Mouse (Mus musculus): ENCODE data around the gene Elavl3. TPM values are rescaled to one million over a fixed set of nuclear protein-coding genes. Genes with fewer than 3 reads are reported as not detected.

Gene Elavl3
- total RNA-seq, 1 experiment from 2014 or later, result 2.9 TPM

DNA sequence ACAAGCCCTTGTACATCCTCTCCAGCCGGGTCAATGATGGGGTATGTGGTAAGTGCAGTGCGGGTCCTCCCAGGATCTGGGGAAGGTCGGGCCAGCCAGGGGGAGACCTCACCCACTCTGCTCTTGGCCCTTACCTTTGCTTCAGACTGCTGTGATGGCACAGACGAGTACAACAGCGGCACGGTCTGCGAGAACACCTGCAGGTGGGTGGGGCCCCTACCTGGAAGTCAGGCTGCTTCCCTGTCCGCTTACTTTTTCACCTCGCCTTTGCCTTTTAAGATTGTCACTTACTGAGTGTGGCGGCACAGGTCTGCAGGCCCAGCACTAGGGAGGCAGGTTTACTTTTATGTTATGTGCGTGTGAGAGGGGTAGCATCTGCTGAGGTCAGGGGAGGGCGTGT, 47.3 kb downstream of the Elavl3 start:
- DNase-seq, result no peak

DNA sequence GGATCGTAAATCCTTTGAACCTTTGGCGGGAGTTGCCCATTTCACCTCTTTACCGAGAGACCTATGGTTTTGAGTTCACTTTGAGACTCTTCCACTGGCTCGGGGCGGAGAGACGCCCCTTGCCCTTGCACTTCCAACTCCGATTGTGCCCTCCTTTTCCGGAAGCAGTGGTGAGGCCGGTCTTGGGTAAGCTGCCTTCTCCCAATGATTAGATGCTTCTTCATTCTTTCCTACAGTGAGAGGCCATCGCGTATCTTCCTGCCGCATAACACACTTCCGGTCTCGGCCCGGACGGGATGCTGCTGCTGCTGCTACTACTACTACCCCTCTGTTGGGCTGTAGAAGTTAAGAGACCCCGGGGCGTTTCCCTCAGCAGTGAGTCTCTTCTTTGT, 48.7 kb downstream of the Elavl3 start:
- peak; percentile 20 for DNase-seq

- DNase-seq, result peak; percentile 98
These were observed 49.3 kb downstream of the Elavl3 start, which contains the start of the genes Ccdc151 and Prkcsh for GRCm38 (mm10) chr9:22002194-22003162. Gene Ccdc151, minus strand, starts transcription at chr9:22002634. Gene Prkcsh, plus strand, starts transcription at chr9:22002806.

DNA sequence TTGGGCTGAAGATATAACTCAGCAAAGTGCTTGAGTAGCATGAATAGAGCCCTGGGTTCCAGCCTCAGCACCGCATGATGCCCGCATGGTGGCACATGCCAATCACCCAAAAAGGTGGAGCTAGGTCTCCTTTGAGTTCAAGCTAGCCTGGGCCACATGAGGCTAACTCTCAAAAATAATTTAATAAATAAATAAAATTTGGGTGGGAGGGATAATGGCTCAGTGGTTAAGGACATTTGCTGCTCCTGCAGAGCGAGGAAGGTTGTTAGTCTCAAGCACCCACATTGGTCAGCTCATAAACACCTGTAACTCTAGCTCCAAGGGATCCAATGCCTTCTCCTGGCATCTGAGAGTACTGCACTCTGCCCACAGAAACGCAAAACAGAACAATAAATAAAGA, 50.2 kb downstream of the Elavl3 start:
- no peak for DNase-seq

DNA sequence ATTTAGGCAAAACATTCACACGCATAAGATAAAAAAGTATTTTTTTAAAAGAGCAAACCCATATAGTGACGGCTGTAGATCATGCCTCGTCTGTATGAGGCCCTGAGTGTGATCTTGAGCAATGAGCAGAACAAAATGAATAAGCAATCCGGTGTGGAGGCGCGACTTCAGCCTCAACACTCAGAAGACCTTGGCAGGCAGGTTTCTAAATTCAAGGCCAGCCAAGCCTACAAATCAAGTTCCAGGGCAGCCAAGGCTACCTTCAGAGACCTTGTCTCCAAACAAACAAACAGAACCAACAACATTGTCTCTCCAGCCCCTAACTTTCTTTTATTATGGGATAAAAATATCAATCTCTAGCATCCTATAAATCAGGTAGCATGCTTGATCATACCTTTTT, 51.5 kb downstream of the Elavl3 start:
- no peak for DNase-seq

DNA sequence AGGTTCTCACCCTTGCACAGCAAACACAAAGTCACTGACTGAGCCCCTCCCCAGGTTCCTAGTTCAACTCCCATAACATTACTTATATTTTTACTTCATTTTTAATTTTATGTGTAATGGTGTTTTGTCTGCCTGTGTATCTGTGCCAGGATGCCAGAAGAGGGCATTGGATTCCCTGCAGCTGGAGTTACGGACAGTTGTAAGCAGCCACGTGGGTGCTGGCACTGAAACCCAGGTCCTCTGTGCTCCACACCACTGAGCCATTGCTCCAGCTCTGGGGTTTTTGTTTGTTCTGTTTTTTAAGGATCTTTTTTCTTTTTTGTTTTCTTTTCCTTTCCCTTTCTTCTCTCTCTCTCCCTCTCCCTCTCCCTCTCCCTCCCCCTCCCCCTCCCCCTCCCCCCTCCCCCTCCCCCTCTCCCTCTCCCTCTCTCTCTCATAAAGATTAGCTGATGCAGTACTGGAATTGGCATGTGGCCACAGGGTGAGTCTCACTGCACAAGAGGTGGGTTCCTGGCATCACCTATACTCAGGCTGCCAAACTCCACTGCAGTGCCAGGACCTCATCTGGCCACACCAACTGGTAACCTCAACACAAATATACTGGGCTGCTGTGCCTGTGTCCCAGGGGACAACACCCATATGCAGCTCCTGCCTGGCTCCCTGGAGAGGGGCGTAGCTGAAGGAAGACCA, 55.5 kb downstream of the Elavl3 start:
- no peak for DNase-seq

DNA sequence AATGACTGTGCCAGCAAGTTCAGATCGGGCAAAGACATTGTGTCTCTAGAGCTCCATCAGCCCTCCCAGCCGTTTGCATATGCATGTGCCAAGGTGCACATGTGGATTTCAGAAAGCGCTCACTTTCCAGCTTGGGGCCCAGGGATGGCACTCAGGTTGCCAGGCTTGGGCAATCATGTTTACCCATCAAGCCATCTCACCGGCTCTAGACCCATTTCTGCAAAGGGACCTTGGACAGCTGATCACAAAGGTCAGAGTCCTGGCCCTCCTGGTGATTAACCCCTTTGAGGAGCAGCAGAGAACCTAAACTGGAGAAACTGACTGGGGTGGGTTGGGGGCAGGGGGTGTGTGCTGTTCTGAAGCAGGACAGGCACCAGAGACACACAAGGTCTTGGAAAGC, 59.6 kb downstream of the Elavl3 start:
- DNase-seq, result no peak

DNA sequence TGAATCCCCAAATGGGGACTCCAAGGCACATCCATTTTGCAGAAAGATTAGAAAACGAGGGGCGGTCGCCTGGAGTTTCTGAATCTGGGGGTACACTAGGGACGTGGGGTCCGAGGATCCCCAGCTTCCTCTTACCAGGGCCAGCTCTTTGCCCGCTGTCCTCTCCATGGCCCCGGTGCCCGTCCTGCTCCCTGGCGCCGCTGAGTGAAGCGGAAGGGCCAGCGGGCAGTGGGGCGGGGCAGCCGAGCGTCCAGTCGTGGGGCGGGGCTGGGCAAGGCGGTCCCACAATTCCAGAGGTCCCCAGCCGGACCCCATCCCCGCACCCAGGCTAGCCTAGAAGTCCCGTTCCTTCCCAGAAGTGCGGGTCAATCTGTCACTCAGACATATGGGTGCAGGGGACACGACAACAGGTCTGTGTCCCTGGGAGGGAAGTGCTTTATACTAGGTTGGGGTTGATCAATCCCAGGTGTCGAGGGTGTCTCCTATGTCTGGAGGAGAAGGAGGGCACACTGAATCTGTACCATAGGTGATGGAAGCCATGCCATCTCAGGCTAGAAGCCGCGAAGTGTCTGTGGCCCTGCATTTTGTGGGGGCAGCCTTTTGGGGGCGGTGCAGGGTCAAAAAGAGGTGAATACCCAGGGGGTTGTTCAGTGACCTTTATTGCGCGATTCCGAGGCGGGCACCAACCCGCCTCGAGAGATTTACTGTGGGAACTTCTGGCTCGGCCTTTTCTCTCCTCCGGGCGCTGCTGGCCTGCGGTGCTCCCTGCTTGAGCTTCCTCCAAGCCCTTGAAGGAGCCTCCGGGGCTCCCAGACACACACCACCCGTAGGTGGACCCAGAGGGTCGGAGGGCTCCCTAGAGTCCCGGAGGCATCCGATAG, 62.4 kb downstream of the Elavl3 start, which contains the start of gene Rgl3:
Rgl3 (minus strand) TSS at position 217 of the 881 bp plus-strand sequence.
- peak; percentile 85 for DNase-seq

- peak; percentile 28 for DNase-seq
These were observed 63.3 kb downstream of the Elavl3 start for GRCm38 (mm10) chr9:21988421-21989101.

GRCm38 (mm10) chr9:21987592-21988342, 64.1 kb downstream of the Elavl3 start:
- DNase-seq, result peak; percentile 30

GRCm38 (mm10) chr9:21983911-21984310, 67.9 kb downstream of the Elavl3 start:
- no peak for DNase-seq

GRCm38 (mm10) chr9:21978398-21979128, 73.3 kb downstream of the Elavl3 start:
- no peak for DNase-seq

- DNase-seq, result peak; percentile 48
These were observed 73.9 kb downstream of the Elavl3 start for GRCm38 (mm10) chr9:21977972-21978371.

DNA sequence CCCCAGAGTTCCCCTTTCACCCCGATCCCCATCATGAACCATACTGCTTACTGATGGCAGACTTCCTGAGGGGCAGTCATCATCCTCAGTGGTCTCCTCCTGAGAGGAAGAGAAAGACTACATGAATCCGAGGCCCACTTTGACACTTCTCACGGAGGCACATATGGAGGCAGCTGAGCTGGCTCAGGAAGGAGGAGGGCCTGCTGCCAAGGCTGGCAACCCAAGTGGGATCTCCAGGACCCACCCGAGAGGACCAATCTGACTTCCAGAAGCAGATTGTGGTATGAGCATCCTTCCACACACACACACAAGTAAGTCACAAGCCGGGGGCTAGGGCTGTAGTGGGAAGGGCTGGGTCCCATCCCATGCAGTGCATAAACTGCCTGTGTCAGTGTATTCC, 74.5 kb downstream of the Elavl3 start:
- no peak for DNase-seq

- DNase-seq, result no peak
These were observed 75.1 kb downstream of the Elavl3 start for GRCm38 (mm10) chr9:21976626-21977175.

- no peak for DNase-seq
These were observed 82.5 kb downstream of the Elavl3 start for GRCm38 (mm10) chr9:21969304-21969703.

DNA sequence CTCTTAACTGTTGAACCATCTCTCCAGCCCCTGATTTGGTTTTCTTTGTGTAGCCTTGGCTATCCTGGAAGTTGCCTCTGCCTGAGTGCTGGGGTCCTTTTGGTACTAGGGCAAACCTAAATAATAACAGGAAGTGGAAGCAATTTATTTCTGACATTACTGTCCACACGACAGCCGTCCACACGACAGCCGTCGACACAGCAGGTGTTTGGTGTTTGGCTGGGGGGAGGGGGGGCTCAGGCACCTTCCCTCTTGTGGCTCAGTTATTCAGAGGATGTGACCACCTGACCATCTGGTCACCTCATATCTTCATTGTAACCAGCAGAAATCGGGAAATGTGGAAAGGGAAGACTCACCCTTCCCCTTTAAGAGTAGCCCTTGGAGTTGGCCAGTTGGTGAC, 82.9 kb downstream of the Elavl3 start:
- DNase-seq, result no peak

All from adrenal gland, postnatal 25 days (tissue).